Mouse (Mus musculus) activated CD4-positive, CD25-positive, alpha-beta regulatory T cell (primary cell): ENCODE measurements around the gene Ufc1. TPM values are rescaled to one million over a fixed set of nuclear protein-coding genes. Genes with fewer than 3 reads are reported as not detected.

Source experiments
- polyA plus RNA-seq, 2 experiments: library from polyadenylated mRNA; unstranded; fragments of 100-300 nt; shearing (Covaris generic); gene quantifications; one replicate each; pipeline ENCODE4 v1.2.1; 2017

Ufc1 gene
- 10 to 100 TPM; 76.4 to 80.7 TPM for polyA plus RNA-seq

GRCm38 (mm10) chr1:171294298-171295062, at the start of gene Ufc1:
Gene Ufc1, minus strand, starts transcription at chr1:171295024.

GRCm38 (mm10) chr1:171328839-171329432, 34.1 kb upstream of the Ufc1 start, which contains the start of gene Dedd:
Gene Dedd, plus strand, starts transcription at chr1:171329145.

GRCm38 (mm10) chr1:171287136-171288081, 7.4 kb downstream of the Ufc1 start, which contains the start of gene Usp21:
Gene Usp21, minus strand, starts transcription at chr1:171287991.

GRCm38 (mm10) chr1:171280916-171281527, 13.8 kb downstream of the Ufc1 start, which contains the start of gene Ppox:
Gene Ppox, minus strand, starts transcription at chr1:171281186.

GRCm38 (mm10) chr1:171269848-171270572, 24.8 kb downstream of the Ufc1 start, which contains the start of gene B4galt3:
Gene B4galt3, plus strand, starts transcription at chr1:171270328.

GRCm38 (mm10) chr1:171250680-171251593, 43.9 kb downstream of the Ufc1 start, which contains the start of gene Ndufs2:
Gene Ndufs2, minus strand, starts transcription at chr1:171251388.

GRCm38 (mm10) chr1:171249913-171250600, 44.8 kb downstream of the Ufc1 start, which contains the start of gene Adamts4:
Gene Adamts4, plus strand, starts transcription at chr1:171250421.

Other genes starting within 250 kb of the Ufc1 start
- gene Fcgr3, start 230.1 kb downstream of the Ufc1 start, polyA plus RNA-seq: 10 to 100 TPM in 1 of 2 experiments, 1 to 10 TPM in 1; 2.9 to 14.3 TPM
- under 1 TPM; 0.44 to 0.68 TPM for gene Cfap126, start 181.1 kb downstream of the Ufc1 start, polyA plus RNA-seq
- 100 to 1,000 TPM; 158 to 161 TPM for gene Sdhc, start 144.4 kb downstream of the Ufc1 start, polyA plus RNA-seq
- under 1 TPM in 1 of 2 experiments, not detected in 1; 0.14 TPM for gene Mpz, start 144.3 kb downstream of the Ufc1 start, polyA plus RNA-seq
- not detected for gene Pcp4l1, start 98.8 kb downstream of the Ufc1 start, polyA plus RNA-seq
- gene Nr1i3, start 81.1 kb downstream of the Ufc1 start, polyA plus RNA-seq: under 1 TPM; 0.27 to 0.52 TPM
- gene Tomm40l, start 72.5 kb downstream of the Ufc1 start, polyA plus RNA-seq: 10 to 100 TPM; 23.6 to 25.1 TPM
- gene Apoa2, start 70.0 kb downstream of the Ufc1 start, polyA plus RNA-seq: under 1 TPM in 1 of 2 experiments, not detected in 1; 0.62 TPM
- 10 to 100 TPM in 1 of 2 experiments, 1 to 10 TPM in 1; 5.3 to 42.6 TPM for gene Fcer1g, start 60.7 kb downstream of the Ufc1 start, polyA plus RNA-seq
- gene Adamts4, start 44.6 kb downstream of the Ufc1 start, polyA plus RNA-seq: under 1 TPM in 1 of 2 experiments, not detected in 1; 0.38 TPM
- gene Ndufs2, start 43.6 kb downstream of the Ufc1 start, polyA plus RNA-seq: 100 to 1,000 TPM; 200 to 203 TPM
- 10 to 100 TPM; 22.5 to 36.5 TPM for gene B4galt3, start 24.7 kb downstream of the Ufc1 start, polyA plus RNA-seq
- 10 to 100 TPM; 45.2 to 55.2 TPM for gene Ppox, start 13.8 kb downstream of the Ufc1 start, polyA plus RNA-seq
- 10 to 100 TPM; 40.8 to 46.2 TPM for gene Usp21, start 7.0 kb downstream of the Ufc1 start, polyA plus RNA-seq
- gene Dedd, start 34.1 kb upstream of the Ufc1 start, polyA plus RNA-seq: 10 to 100 TPM; 40.2 to 44.0 TPM
- 10 to 100 TPM; 36.3 to 41.8 TPM for gene Nit1, start 50.6 kb upstream of the Ufc1 start, polyA plus RNA-seq
- gene Pfdn2, start 50.6 kb upstream of the Ufc1 start, polyA plus RNA-seq: 10 to 100 TPM; 65.0 to 93.5 TPM
- gene Klhdc9, start 65.8 kb upstream of the Ufc1 start, polyA plus RNA-seq: under 1 TPM in 1 of 2 experiments, not detected in 1; 0.58 TPM
- under 1 TPM; 0.08 to 0.23 TPM for gene Nectin4, start 75.1 kb upstream of the Ufc1 start, polyA plus RNA-seq
- 100 to 1,000 TPM; 122 to 173 TPM for gene Arhgap30, start 93.9 kb upstream of the Ufc1 start, polyA plus RNA-seq
- gene Usf1, start 116.3 kb upstream of the Ufc1 start, polyA plus RNA-seq: 10 to 100 TPM; 63.4 to 64.5 TPM
- gene Tstd1, start 123.8 kb upstream of the Ufc1 start, polyA plus RNA-seq: 1 to 10 TPM; 2.0 to 4.2 TPM
- under 1 TPM; 0.24 to 0.96 TPM for gene F11r, start 142.5 kb upstream of the Ufc1 start, polyA plus RNA-seq
- gene Alyref2, start 208.5 kb upstream of the Ufc1 start, polyA plus RNA-seq: 10 to 100 TPM; 10.7 to 12.7 TPM
- not detected for gene Itln1, start 240.3 kb upstream of the Ufc1 start, polyA plus RNA-seq